Mouse (Mus musculus): ENCODE data around the gene Gm17175.
"Not testable (repeated sequence)": the region's sequence is repeated elsewhere in the genome, so short reads cannot be mapped to it uniquely, and the experiment has no call there.

The Gm17175 gene

GRCm38 (mm10) chr14:51573963-51574362 is at the start of gene Gm17175:
Gm17175 (minus strand) TSS chr14:51574063.
- DNase-seq (ENCODE audit: low read depth, low spot score): not testable (repeated sequence)

- no peak for DNase-seq (ENCODE audit: low read depth, low spot score)
Observed at GRCm38 (mm10) chr14:51611210-51611609, 37.3 kb upstream of the Gm17175 start, which contains the start of gene Gm17078. Gm17078 (minus strand) TSS chr14:51611310.

- DNase-seq (ENCODE audit: low read depth, low spot score): not testable (repeated sequence)
Observed at GRCm38 (mm10) chr14:51592039-51592438, 18.2 kb upstream of the Gm17175 start, which contains the start of gene Gm17174. Gm17174 (minus strand) TSS chr14:51592139.

GRCm38 (mm10) chr14:51552490-51552889 is 21.4 kb downstream of the Gm17175 start, which contains the start of gene Gm5622:
Gm5622 (plus strand) TSS chr14:51552790.
- DNase-seq (ENCODE audit: low read depth, low spot score): no peak

Measured in CD4-positive, CD25-positive, alpha-beta regulatory T cell, adult 2 months (primary cell).